Mouse (Mus musculus): ENCODE measurements at regions not wholly inside any gene's neighbourhood (a gene's known extent, or its start where the extent isn't known, plus 50 kb on each side); places are given as distances from the start of the nearest gene placed in this dataset.

GRCm38 (mm10) chr4:131508154-131508553 is 329.9 kb downstream of the Ptpru start:
- DNase-seq: no peak

GRCm38 (mm10) chr4:131511586-131511985 is 326.5 kb downstream of the Ptpru start:
- no peak for DNase-seq

- no peak for DNase-seq
Measured at GRCm38 (mm10) chr4:131512768-131513167, 325.3 kb downstream of the Ptpru start.

GRCm38 (mm10) chr4:131520636-131521306 is 317.3 kb downstream of the Ptpru start:
- DNase-seq: no peak

- DNase-seq: no peak
Measured at GRCm38 (mm10) chr4:131521307-131521651, 316.8 kb downstream of the Ptpru start.

- DNase-seq: no peak
Measured at GRCm38 (mm10) chr4:131525236-131525635, 312.9 kb downstream of the Ptpru start.

- DNase-seq: no peak
Measured at GRCm38 (mm10) chr4:131530491-131530890, 307.6 kb downstream of the Ptpru start.

- DNase-seq: no peak
Measured at GRCm38 (mm10) chr4:131531003-131531402, 307.1 kb downstream of the Ptpru start.

GRCm38 (mm10) chr4:131534831-131535230 is 303.3 kb downstream of the Ptpru start:
- DNase-seq: peak; percentile 15

- no peak for DNase-seq
Measured at GRCm38 (mm10) chr4:131538237-131538636, 299.9 kb downstream of the Ptpru start.

GRCm38 (mm10) chr4:131546422-131547200 is 291.5 kb downstream of the Ptpru start:
- no peak for DNase-seq

GRCm38 (mm10) chr4:131549581-131549980 is 288.5 kb downstream of the Ptpru start:
- peak; percentile 19 for DNase-seq

- no peak for DNase-seq
Measured at GRCm38 (mm10) chr4:131558513-131558912, 279.6 kb downstream of the Ptpru start.

- no peak for DNase-seq
Measured at GRCm38 (mm10) chr4:131563851-131564250, 274.2 kb downstream of the Ptpru start.

GRCm38 (mm10) chr4:131565203-131565602 is 272.9 kb downstream of the Ptpru start:
- DNase-seq: no peak

GRCm38 (mm10) chr4:131567241-131567640 is 270.8 kb downstream of the Ptpru start:
- DNase-seq: no peak

GRCm38 (mm10) chr4:131569156-131569555 is 268.9 kb downstream of the Ptpru start:
- DNase-seq: no peak

- no peak for DNase-seq
Measured at GRCm38 (mm10) chr4:131577571-131577970, 260.5 kb downstream of the Ptpru start.

GRCm38 (mm10) chr4:131585946-131586345 is 252.1 kb downstream of the Ptpru start:
- DNase-seq: no peak

- no peak for DNase-seq
Measured at GRCm38 (mm10) chr4:131587536-131587935, 250.6 kb downstream of the Ptpru start.

GRCm38 (mm10) chr4:131590136-131590535 is 248.0 kb downstream of the Ptpru start:
- no peak for DNase-seq

GRCm38 (mm10) chr4:131591456-131591855 is 246.6 kb downstream of the Ptpru start:
- DNase-seq: no peak

- DNase-seq: no peak
Measured at GRCm38 (mm10) chr4:131597996-131598395, 240.1 kb downstream of the Ptpru start.

- DNase-seq: no peak
Measured at GRCm38 (mm10) chr4:131614434-131614833, 223.7 kb downstream of the Ptpru start.

- no peak for DNase-seq
Measured at GRCm38 (mm10) chr4:131615587-131615986, 222.5 kb downstream of the Ptpru start.

All from cerebellum, adult 11 months (tissue).